Mouse (Mus musculus): Measurements from ENCODE around the gene Fbxw24. TPM values are rescaled to one million over a fixed set of nuclear protein-coding genes. Genes with fewer than 3 reads are reported as not detected.
"Not testable (repeated sequence)": the region's sequence is repeated elsewhere in the genome, so short reads cannot be mapped to it uniquely, and the experiment has no call there.

Fbxw24 gene
- polyA plus RNA-seq (2015; fragmentation: Nextera tagmentation; extraction: Ambion mirVana) = 0.27 TPM in 1 of 2 replicates, not detected in the other

GRCm38 (mm10) chr9:109625957-109626356, at the start of gene Fbxw24:
Fbxw24 (minus strand) TSS chr9:109626057.
- H3K4me2 ChIP-seq (ENCODE audit: low read length); H3K36me3 ChIP-seq (ENCODE audit: control insufficient read depth, insufficient read depth); H3K27me3 ChIP-seq (replicated peaks; ENCODE audit: control insufficient read depth, insufficient read depth, low read length); H3K9ac ChIP-seq (replicated peaks; ENCODE audit: low read depth, low read length); H3K9me3 ChIP-seq (ENCODE audit: control insufficient read depth, low read length); H3K27ac ChIP-seq (ENCODE audit: low read length); ATAC-seq; H3K4me1 ChIP-seq (replicated peaks; ENCODE audit: control insufficient read depth, insufficient read depth, low read length); H3K4me3 ChIP-seq (replicated peaks; ENCODE audit: low read length): not testable (repeated sequence)
- WGBS = 77% methylated on average over 2 of the region's 2 CpGs

- WGBS = 77% methylated on average over 2 of the region's 2 CpGs
- not testable (repeated sequence) for ATAC-seq; H3K27ac ChIP-seq (ENCODE audit: low read length); H3K4me3 ChIP-seq (replicated peaks; ENCODE audit: low read length); H3K9ac ChIP-seq (replicated peaks; ENCODE audit: low read depth, low read length); H3K4me2 ChIP-seq (ENCODE audit: low read length); H3K9me3 ChIP-seq (ENCODE audit: control insufficient read depth, low read length); H3K27me3 ChIP-seq (replicated peaks; ENCODE audit: control insufficient read depth, insufficient read depth, low read length); H3K36me3 ChIP-seq (ENCODE audit: control insufficient read depth, insufficient read depth); H3K4me1 ChIP-seq (replicated peaks; ENCODE audit: control insufficient read depth, insufficient read depth, low read length)
These were observed 38.7 kb upstream of the Fbxw24 start, which contains the start of gene Fbxw25 for GRCm38 (mm10) chr9:109664552-109664951. Fbxw25 (minus strand) TSS chr9:109664652.

- H3K4me2 ChIP-seq (ENCODE audit: low read length); H3K9me3 ChIP-seq (ENCODE audit: control insufficient read depth, low read length); H3K4me1 ChIP-seq (replicated peaks; ENCODE audit: control insufficient read depth, insufficient read depth, low read length); H3K36me3 ChIP-seq (ENCODE audit: control insufficient read depth, insufficient read depth); ATAC-seq; H3K4me3 ChIP-seq (replicated peaks; ENCODE audit: low read length); H3K27ac ChIP-seq (ENCODE audit: low read length); H3K27me3 ChIP-seq (replicated peaks; ENCODE audit: control insufficient read depth, insufficient read depth, low read length); H3K9ac ChIP-seq (replicated peaks; ENCODE audit: low read depth, low read length): not testable (repeated sequence)
- WGBS = 38% methylated on average over 5 of the region's 5 CpGs
These were observed 19.0 kb downstream of the Fbxw24 start for GRCm38 (mm10) chr9:109606837-109607236.

- H3K27me3 ChIP-seq (replicated peaks; ENCODE audit: control insufficient read depth, insufficient read depth, low read length); H3K27ac ChIP-seq (ENCODE audit: low read length); H3K9me3 ChIP-seq (ENCODE audit: control insufficient read depth, low read length); H3K9ac ChIP-seq (replicated peaks; ENCODE audit: low read depth, low read length); H3K4me1 ChIP-seq (replicated peaks; ENCODE audit: control insufficient read depth, insufficient read depth, low read length); ATAC-seq; H3K36me3 ChIP-seq (ENCODE audit: control insufficient read depth, insufficient read depth); H3K4me3 ChIP-seq (replicated peaks; ENCODE audit: low read length); H3K4me2 ChIP-seq (ENCODE audit: low read length): not testable (repeated sequence)
- 72% methylated on average over 2 of the region's 2 CpGs for WGBS
These were observed 23.7 kb downstream of the Fbxw24 start for GRCm38 (mm10) chr9:109602128-109602527.

GRCm38 (mm10) chr9:109597226-109597625, 28.6 kb downstream of the Fbxw24 start:
- ATAC-seq = no peak
- H3K4me2 ChIP-seq (ENCODE audit: low read length) = no peak overlapping the region
- no peaks in the 10 kb centered on the region for H3K4me1 ChIP-seq (replicated peaks; ENCODE audit: control insufficient read depth, insufficient read depth, low read length)
- no peak overlapping the region for H3K9ac ChIP-seq (replicated peaks; ENCODE audit: low read depth, low read length)
- H3K9me3 ChIP-seq (ENCODE audit: control insufficient read depth, low read length) = no peaks in the 10 kb centered on the region
- H3K27ac ChIP-seq (ENCODE audit: low read length) = no peak overlapping the region
- H3K36me3 ChIP-seq (ENCODE audit: control insufficient read depth, insufficient read depth) = no peaks in the 10 kb centered on the region
- no peak overlapping the region for H3K4me3 ChIP-seq (replicated peaks; ENCODE audit: low read length)
- H3K27me3 ChIP-seq (replicated peaks; ENCODE audit: control insufficient read depth, insufficient read depth, low read length) = no peaks in the 10 kb centered on the region

- H3K4me3 ChIP-seq (replicated peaks; ENCODE audit: low read length) = no peak overlapping the region
- no peaks in the 10 kb centered on the region for H3K4me1 ChIP-seq (replicated peaks; ENCODE audit: control insufficient read depth, insufficient read depth, low read length)
- WGBS = 79% methylated on average over 2 of the region's 2 CpGs
- H3K36me3 ChIP-seq (ENCODE audit: control insufficient read depth, insufficient read depth) = no peaks in the 10 kb centered on the region
- H3K27ac ChIP-seq (ENCODE audit: low read length) = no peak overlapping the region
- no peak overlapping the region for H3K4me2 ChIP-seq (ENCODE audit: low read length)
- no peaks in the 10 kb centered on the region for H3K9me3 ChIP-seq (ENCODE audit: control insufficient read depth, low read length)
- no peak for ATAC-seq
- no peaks in the 10 kb centered on the region for H3K27me3 ChIP-seq (replicated peaks; ENCODE audit: control insufficient read depth, insufficient read depth, low read length)
- no peak overlapping the region for H3K9ac ChIP-seq (replicated peaks; ENCODE audit: low read depth, low read length)
These were observed 31.0 kb downstream of the Fbxw24 start for GRCm38 (mm10) chr9:109594866-109595265.

- WGBS = 87% methylated on average over 4 of the region's 4 CpGs
- H3K27ac ChIP-seq (ENCODE audit: low read length); H3K4me3 ChIP-seq (replicated peaks; ENCODE audit: low read length); ATAC-seq; H3K9ac ChIP-seq (replicated peaks; ENCODE audit: low read depth, low read length); H3K27me3 ChIP-seq (replicated peaks; ENCODE audit: control insufficient read depth, insufficient read depth, low read length); H3K36me3 ChIP-seq (ENCODE audit: control insufficient read depth, insufficient read depth); H3K9me3 ChIP-seq (ENCODE audit: control insufficient read depth, low read length); H3K4me1 ChIP-seq (replicated peaks; ENCODE audit: control insufficient read depth, insufficient read depth, low read length); H3K4me2 ChIP-seq (ENCODE audit: low read length): not testable (repeated sequence)
These were observed 57.7 kb downstream of the Fbxw24 start, which contains the start of gene Fbxw15 for GRCm38 (mm10) chr9:109568162-109568561. Fbxw15 (minus strand) TSS chr9:109568262.

DNA sequence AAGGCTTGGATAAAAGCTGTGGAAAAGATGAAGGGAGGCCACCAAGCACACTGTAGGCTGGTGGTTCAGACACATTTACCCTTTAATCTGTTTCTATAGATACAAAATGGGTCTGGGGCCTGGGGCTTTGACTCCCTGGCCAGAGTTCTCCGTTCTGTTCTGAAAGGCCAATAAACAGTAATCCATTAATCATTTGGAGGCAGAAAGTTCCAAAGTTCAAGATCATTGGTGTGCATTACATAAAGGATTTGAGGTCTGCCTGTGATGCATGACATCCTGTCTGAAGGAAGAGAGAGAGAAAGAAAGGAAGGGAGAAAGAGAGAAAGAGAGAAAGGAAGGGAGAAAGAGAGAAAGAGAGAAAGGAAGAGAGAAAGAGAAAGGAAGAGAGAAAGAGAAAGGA, 60.3 kb downstream of the Fbxw24 start:
- no peaks in the 10 kb centered on the region for H3K27me3 ChIP-seq (replicated peaks; ENCODE audit: control insufficient read depth, insufficient read depth, low read length)
- H3K27ac ChIP-seq (ENCODE audit: low read length) = no peak overlapping the region
- 77% methylated on average over 1 of the region's 1 CpGs for WGBS
- no peak overlapping the region for H3K4me3 ChIP-seq (replicated peaks; ENCODE audit: low read length)
- H3K4me1 ChIP-seq (replicated peaks; ENCODE audit: control insufficient read depth, insufficient read depth, low read length) = no peaks in the 10 kb centered on the region
- ATAC-seq = no peak
- no peak overlapping the region for H3K4me2 ChIP-seq (ENCODE audit: low read length)
- H3K9me3 ChIP-seq (ENCODE audit: control insufficient read depth, low read length) = no peaks in the 10 kb centered on the region
- no peaks in the 10 kb centered on the region for H3K36me3 ChIP-seq (ENCODE audit: control insufficient read depth, insufficient read depth)
- no peak overlapping the region for H3K9ac ChIP-seq (replicated peaks; ENCODE audit: low read depth, low read length)

- not testable (repeated sequence) for H3K9ac ChIP-seq (replicated peaks; ENCODE audit: low read depth, low read length); ATAC-seq; H3K4me2 ChIP-seq (ENCODE audit: low read length); H3K27ac ChIP-seq (ENCODE audit: low read length); H3K36me3 ChIP-seq (ENCODE audit: control insufficient read depth, insufficient read depth); H3K4me3 ChIP-seq (replicated peaks; ENCODE audit: low read length); H3K9me3 ChIP-seq (ENCODE audit: control insufficient read depth, low read length); H3K4me1 ChIP-seq (replicated peaks; ENCODE audit: control insufficient read depth, insufficient read depth, low read length); H3K27me3 ChIP-seq (replicated peaks; ENCODE audit: control insufficient read depth, insufficient read depth, low read length)
These were observed 63.8 kb downstream of the Fbxw24 start for GRCm38 (mm10) chr9:109562106-109562505.

GRCm38 (mm10) chr9:109552483-109552882, 73.4 kb downstream of the Fbxw24 start:
- Histone ChIP-seq H3K27me3 (replicated peaks; ENCODE audit: control insufficient read depth, insufficient read depth, low read length) (no peaks in the 10 kb centered on the region), H3K9ac (replicated peaks; ENCODE audit: low read depth, low read length) (no peak overlapping the region), H3K36me3 (ENCODE audit: control insufficient read depth, insufficient read depth) (no peaks in the 10 kb centered on the region), H3K27ac (ENCODE audit: low read length) (no peak overlapping the region), H3K4me3 (replicated peaks; ENCODE audit: low read length) (no peak overlapping the region), H3K4me2 (ENCODE audit: low read length) (no peak overlapping the region), H3K9me3 (ENCODE audit: control insufficient read depth, low read length) (peaks cover 4% of the 10 kb centered on the region; the same call in 1 of the 2 replicates), H3K4me1 (replicated peaks; ENCODE audit: control insufficient read depth, insufficient read depth, low read length) (no peaks in the 10 kb centered on the region)
- no peak for ATAC-seq
- 93% methylated on average over 3 of the region's 3 CpGs for WGBS

All from forebrain, embryonic 16.5 days (tissue).